Mouse (Mus musculus) embryonic facial prominence, embryonic 14.5 days (tissue): ENCODE measurements at regions not wholly inside any gene's neighbourhood (a gene's known extent, or its start where the extent isn't known, plus 50 kb on each side); places are given as distances from the start of the nearest gene placed in this dataset.

Experiments used
- ATAC-seq: fragments of 200-750 bp; cut with Nextera tagmentation; 2 replicates; pipeline ENCODE4 v1.8.0; 2017; ENCODE audit warnings: low read depth, moderate number of reproducible peaks, moderate TSS enrichment
- DNase-seq: peaks from one replicate; pipeline ENCODE4 v3.0.0-alpha.2; 2015; ENCODE audit warnings: low spot score
- H3K27ac ChIP-seq: fragments of 300-500 bp; sonication (generic); replicated peaks from 2 replicates; pipeline ENCODE4 v1.5.1; 2014; ENCODE audit warnings: low read depth, mild to moderate bottlenecking, low read length, moderate library complexity
- H3K27me3 ChIP-seq: fragments of 300-500 bp; sonication (generic); replicated peaks from 2 replicates; pipeline ENCODE4 v1.6.1; 2014; ENCODE audit warnings: low read length; ENCODE audit not compliant: control insufficient read depth, insufficient read depth
- H3K36me3 ChIP-seq: fragments of 300-500 bp; sonication (generic); 2 replicates; pipeline ENCODE4 v1.6.1; 2014; ENCODE audit warnings: low read length, mixed read lengths; ENCODE audit not compliant: control insufficient read depth, insufficient read depth
- H3K4me1 ChIP-seq: fragments of 300-500 bp; sonication (generic); 2 replicates; pipeline ENCODE4 v1.6.1; 2014; ENCODE audit warnings: antibody characterized with exemption, low read length; ENCODE audit not compliant: control insufficient read depth, insufficient read depth
- H3K4me2 ChIP-seq: fragments of 300-500 bp; sonication (generic); 2 replicates; pipeline ENCODE4 v1.6.1; 2014; ENCODE audit warnings: low read depth, mild to moderate bottlenecking, low read length, moderate library complexity, mixed read lengths
- H3K4me3 ChIP-seq: fragments of 300-500 bp; sonication (generic); 2 replicates; pipeline ENCODE4 v1.5.1; 2014; ENCODE audit warnings: low read depth, mild to moderate bottlenecking, low read length
- H3K9ac ChIP-seq: fragments of 300-500 bp; sonication (generic); 2 replicates; pipeline ENCODE4 v1.6.1; 2014; ENCODE audit warnings: low read depth, mild to moderate bottlenecking, low read length, moderate library complexity, mixed read lengths
- H3K9me3 ChIP-seq: fragments of 300-500 bp; sonication (generic); 2 replicates; pipeline ENCODE4 v1.6.1; 2016; ENCODE audit warnings: low read length; ENCODE audit not compliant: control insufficient read depth
- WGBS: fragments of 180-500 bp; shearing (Covaris S2); extraction: QIAGEN DNeasy Blood & Tissue Kit; methylation state at CpG from one replicate; pipeline ENCODE4 v1.1.7; 2014; 5-methylcytosine and 5-hydroxymethylcytosine counted together

DNA sequence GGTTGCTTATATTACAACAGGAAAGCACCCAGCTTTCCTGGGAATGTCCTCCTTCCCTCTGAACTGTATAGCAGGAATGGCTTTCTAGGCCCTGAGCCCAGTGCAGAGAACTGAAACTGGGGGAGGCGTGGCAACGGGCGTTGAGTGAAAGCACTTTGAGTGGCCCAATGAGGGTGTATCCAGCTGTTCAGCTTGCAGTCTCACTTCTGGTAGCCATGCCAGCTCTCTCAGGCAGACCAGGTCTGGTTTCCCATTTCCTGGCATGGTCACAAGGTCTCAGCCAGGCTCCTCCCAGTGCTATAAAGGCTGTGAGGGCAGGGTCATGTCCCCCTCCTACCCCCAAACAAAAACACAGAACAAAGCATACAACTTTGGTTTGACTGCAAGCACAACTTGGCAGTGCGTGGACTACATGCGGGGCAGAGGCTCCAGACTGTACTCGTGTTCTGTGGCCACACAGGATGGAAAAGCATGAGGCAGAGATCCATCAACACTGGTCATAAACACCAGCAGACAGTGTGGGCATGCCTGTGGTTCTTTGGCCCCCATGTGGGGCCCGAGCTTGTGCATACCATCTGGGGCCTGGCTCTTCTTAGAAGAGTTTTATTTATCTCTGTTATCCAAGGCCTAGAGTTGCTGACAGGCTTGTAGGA is 69.1 kb upstream of the Thpo start:
- Histone ChIP-seq H3K4me3 (no peak overlapping the region), H3K9me3 (no peaks in the 10 kb centered on the region), H3K4me1 (peaks cover 11% of the 10 kb centered on the region; the same call in 1 of the 2 replicates), H3K27me3 (no peaks in the 10 kb centered on the region), H3K9ac (no peak overlapping the region), H3K4me2 (no peak overlapping the region), H3K27ac (peak overlapping the region; percentile 35), H3K36me3 (no peaks in the 10 kb centered on the region)
- peak; percentile 80 for DNase-seq
- ATAC-seq = peak; percentile 76
- WGBS = 67% methylated on average over 7 of the region's 7 CpGs

GRCm38 (mm10) chr16:20802724-20803123 is 68.4 kb upstream of the Thpo start:
- Histone ChIP-seq H3K27me3 (no peaks in the 10 kb centered on the region), H3K36me3 (no peaks in the 10 kb centered on the region), H3K4me1 (peaks cover 11% of the 10 kb centered on the region; the same call in 1 of the 2 replicates), H3K4me3 (no peak overlapping the region), H3K9ac (no peak overlapping the region), H3K4me2 (no peak overlapping the region), H3K9me3 (no peaks in the 10 kb centered on the region), H3K27ac (no peak overlapping the region)
- ATAC-seq (no peak), DNase-seq (no peak)
- WGBS = 91% methylated on average over 6 of the region's 6 CpGs

DNA sequence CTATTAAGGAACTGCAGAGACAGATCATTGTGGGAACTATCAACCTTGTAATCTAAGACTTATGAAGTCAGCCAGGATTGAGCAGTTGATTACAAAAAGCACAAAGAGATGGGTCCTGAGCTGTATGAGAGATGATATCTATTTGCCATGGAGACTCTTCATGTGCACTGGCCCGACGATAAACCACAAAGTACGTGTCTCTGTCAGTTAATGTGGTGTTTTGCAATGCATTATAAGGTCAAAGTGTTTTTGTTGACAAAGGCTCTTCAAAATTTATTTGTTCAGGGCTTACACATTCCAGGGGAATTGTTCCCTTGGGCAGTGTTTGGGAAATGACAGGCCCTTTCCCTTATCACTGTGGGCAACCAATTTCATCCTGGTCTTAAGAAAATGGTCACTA is 65.7 kb upstream of the Thpo start:
- H3K4me3 ChIP-seq = no peak overlapping the region
- no peak overlapping the region for H3K9ac ChIP-seq
- ATAC-seq = no peak
- H3K4me1 ChIP-seq = peaks cover 8% of the 10 kb centered on the region; the same call in 1 of the 2 replicates
- no peaks in the 10 kb centered on the region for H3K27me3 ChIP-seq
- no peak for DNase-seq
- H3K9me3 ChIP-seq = no peaks in the 10 kb centered on the region
- no peak overlapping the region for H3K27ac ChIP-seq
- no peaks in the 10 kb centered on the region for H3K36me3 ChIP-seq
- no peak overlapping the region for H3K4me2 ChIP-seq
- 87% methylated on average over 3 of the region's 3 CpGs for WGBS

GRCm38 (mm10) chr16:20798115-20798514 is 63.8 kb upstream of the Thpo start:
- H3K27ac ChIP-seq = no peak overlapping the region
- 0 out of 2 replicates have a peak, but pooled peaks cover 4% of the 10 kb centered on the region for H3K4me1 ChIP-seq
- DNase-seq (peak; percentile 80), ATAC-seq (no peak)
- no peak overlapping the region for H3K4me3 ChIP-seq
- WGBS = 46% methylated on average over 4 of the region's 4 CpGs
- no peaks in the 10 kb centered on the region for H3K9me3 ChIP-seq
- H3K9ac ChIP-seq = no peak overlapping the region
- H3K4me2 ChIP-seq = no peak overlapping the region
- H3K27me3 ChIP-seq = no peaks in the 10 kb centered on the region
- no peaks in the 10 kb centered on the region for H3K36me3 ChIP-seq

DNA sequence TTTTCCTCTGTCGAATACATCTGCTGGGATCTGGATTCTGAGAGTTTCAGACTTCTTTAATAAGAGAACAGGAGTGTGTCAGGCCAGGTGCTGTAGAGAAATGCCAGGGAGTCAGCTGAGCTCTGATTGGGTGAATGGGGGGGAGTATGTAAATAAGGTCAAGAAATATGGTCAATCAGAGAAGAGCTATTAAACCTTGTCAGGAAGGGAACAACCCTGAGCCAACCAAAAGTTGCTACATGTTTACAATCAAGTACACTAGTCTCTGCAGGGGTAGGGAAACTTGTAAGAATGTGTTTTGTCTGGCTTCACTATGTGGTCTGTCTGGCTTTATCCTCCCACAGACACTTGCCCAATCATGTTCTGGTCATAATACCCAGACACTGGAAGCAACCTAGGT is 60.4 kb upstream of the Thpo start:
- Histone ChIP-seq H3K9me3 (no peaks in the 10 kb centered on the region), H3K4me2 (no peak overlapping the region), H3K27ac (no peak overlapping the region), H3K27me3 (no peaks in the 10 kb centered on the region), H3K9ac (no peak overlapping the region), H3K36me3 (no peaks in the 10 kb centered on the region), H3K4me3 (no peak overlapping the region), H3K4me1 (no peaks in the 10 kb centered on the region)
- DNase-seq (no peak), ATAC-seq (no peak)
- 52% methylated on average over 1 of the region's 1 CpGs for WGBS
